Mouse (Mus musculus) hindbrain, embryonic 11.5 days (tissue): ENCODE results near the gene Adig. TPM values are rescaled to one million over a fixed set of nuclear protein-coding genes. Genes with fewer than 3 reads are reported as not detected.

ENCODE experiments used
- ATAC-seq: fragments of 200-750 bp; cut with Nextera tagmentation; 2 replicates; pipeline ENCODE4 v1.8.0; 2017; ENCODE audit warnings: mild to moderate bottlenecking, moderate TSS enrichment, moderate library complexity; ENCODE audit not compliant: low FRiP score
- DNase-seq: peaks from one replicate; pipeline ENCODE4 v3.0.0-alpha.2; 2015; ENCODE audit warnings: low spot score
- H3K27ac ChIP-seq: fragments of 300-500 bp; sonication (generic); 2 replicates; pipeline ENCODE4 v1.5.1; 2014; ENCODE audit warnings: mild to moderate bottlenecking, low read depth, low read length
- H3K27me3 ChIP-seq: fragments of 300-500 bp; sonication (generic); 2 replicates; pipeline ENCODE4 v1.6.1; 2014; ENCODE audit warnings: mild to moderate bottlenecking, low read length, moderate library complexity, mixed read lengths; ENCODE audit not compliant: control insufficient read depth, insufficient read depth
- H3K36me3 ChIP-seq: fragments of 300-500 bp; sonication (generic); 2 replicates; pipeline ENCODE4 v1.6.1; 2014; ENCODE audit warnings: mild to moderate bottlenecking, low read length, moderate library complexity, mixed read lengths; ENCODE audit not compliant: control insufficient read depth, insufficient read depth
- H3K4me1 ChIP-seq: fragments of 300-500 bp; sonication (generic); replicated peaks from 2 replicates; pipeline ENCODE4 v1.6.1; 2014; ENCODE audit warnings: low read length, mixed read lengths; ENCODE audit not compliant: control insufficient read depth, insufficient read depth
- H3K4me2 ChIP-seq: fragments of 300-500 bp; sonication (generic); replicated peaks from 2 replicates; pipeline ENCODE4 v1.6.1; 2014; ENCODE audit warnings: mild to moderate bottlenecking, low read depth, low read length
- H3K4me3 ChIP-seq: fragments of 300-500 bp; sonication (generic); 2 replicates; pipeline ENCODE4 v1.5.1; 2014; ENCODE audit warnings: low read depth, low read length
- H3K9ac ChIP-seq: fragments of 300-500 bp; sonication (generic); 2 replicates; pipeline ENCODE4 v1.6.1; 2014; ENCODE audit warnings: low read depth, low read length
- H3K9me3 ChIP-seq: fragments of 300-500 bp; sonication (generic); 2 replicates; pipeline ENCODE4 v1.6.1; 2016; ENCODE audit warnings: low read length; ENCODE audit not compliant: control insufficient read depth
- WGBS: fragments of 180-500 bp; shearing (Covaris S2); extraction: QIAGEN DNeasy Blood & Tissue Kit; methylation state at CpG from one replicate; pipeline ENCODE4 v1.1.7; 2014; 5-methylcytosine and 5-hydroxymethylcytosine counted together
- polyA plus RNA-seq: library from polyadenylated mRNA; unstranded; fragments of >200 nt; fragmentation: Nextera tagmentation; extraction: Ambion mirVana; gene quantifications from 2 replicates; pipeline ENCODE4 v1.2.1, GENCODE M21; 2014

Gene Adig
- not detected in 2 replicates for polyA plus RNA-seq

- H3K36me3 ChIP-seq, result no peaks in the 10 kb centered on the region
- no peak within 1 kb of the TSS for H3K9ac ChIP-seq
- ATAC-seq (no peak), DNase-seq (no peak)
- H3K4me2 ChIP-seq, result no peak within 1 kb of the TSS
- H3K27ac ChIP-seq, result no peak within 1 kb of the TSS
- no peaks in the 10 kb centered on the region for H3K27me3 ChIP-seq
- no peak within 1 kb of the TSS for H3K4me3 ChIP-seq
- no peaks in the 10 kb centered on the region for H3K9me3 ChIP-seq
- 77% methylated on average over 11 of the region's 11 CpGs for WGBS
- no peaks in the 10 kb centered on the region for H3K4me1 ChIP-seq
Observed at GRCm38 (mm10) chr2:158501836-158502812, at the start of gene Adig. Adig (plus strand) TSS chr2:158502612.

DNA sequence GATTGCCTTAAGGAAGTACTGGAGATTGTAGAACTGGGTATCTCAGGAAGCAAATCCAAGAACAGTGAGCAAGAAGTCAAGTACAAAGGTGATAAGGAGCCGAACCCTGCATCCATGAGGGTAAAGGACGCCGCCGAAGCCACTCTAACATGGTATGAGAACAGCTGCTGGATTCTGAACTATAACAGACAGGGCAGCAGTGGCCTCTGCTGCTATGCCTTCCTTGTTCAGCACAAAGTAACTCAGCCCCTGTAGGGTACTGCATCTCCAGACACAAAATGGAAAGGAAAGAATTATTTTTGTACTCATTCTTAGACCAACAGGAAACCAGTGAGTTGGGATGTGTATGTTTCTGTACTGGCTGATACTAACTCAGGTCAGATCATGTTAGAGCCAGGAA is 46.0 kb upstream of the Adig start:
- H3K4me3 ChIP-seq, result no peak overlapping the region
- no peaks in the 10 kb centered on the region for H3K4me1 ChIP-seq
- H3K27ac ChIP-seq, result no peak overlapping the region
- no peak overlapping the region for H3K9ac ChIP-seq
- H3K36me3 ChIP-seq, result peaks cover 6% of the 10 kb centered on the region; the same call in 1 of the 2 replicates
- H3K27me3 ChIP-seq, result no peaks in the 10 kb centered on the region
- no peak overlapping the region for H3K4me2 ChIP-seq
- DNase-seq (no peak), ATAC-seq (no peak)
- no peaks in the 10 kb centered on the region for H3K9me3 ChIP-seq
- 92% methylated on average over 4 of the region's 4 CpGs for WGBS

- no peak overlapping the region for H3K9ac ChIP-seq
- no peak overlapping the region for H3K4me3 ChIP-seq
- no peaks in the 10 kb centered on the region for H3K4me1 ChIP-seq
- H3K4me2 ChIP-seq, result no peak overlapping the region
- H3K9me3 ChIP-seq, result no peaks in the 10 kb centered on the region
- no peak overlapping the region for H3K27ac ChIP-seq
- H3K27me3 ChIP-seq, result no peaks in the 10 kb centered on the region
- whole genome bisulfite sequencing, result 88% methylated on average over 1 of the region's 1 CpGs
- H3K36me3 ChIP-seq, result peaks cover 6% of the 10 kb centered on the region; the same call in 1 of the 2 replicates
- DNase-seq (no peak), ATAC-seq (no peak)
Observed at GRCm38 (mm10) chr2:158457610-158458009, 44.8 kb upstream of the Adig start.

DNA sequence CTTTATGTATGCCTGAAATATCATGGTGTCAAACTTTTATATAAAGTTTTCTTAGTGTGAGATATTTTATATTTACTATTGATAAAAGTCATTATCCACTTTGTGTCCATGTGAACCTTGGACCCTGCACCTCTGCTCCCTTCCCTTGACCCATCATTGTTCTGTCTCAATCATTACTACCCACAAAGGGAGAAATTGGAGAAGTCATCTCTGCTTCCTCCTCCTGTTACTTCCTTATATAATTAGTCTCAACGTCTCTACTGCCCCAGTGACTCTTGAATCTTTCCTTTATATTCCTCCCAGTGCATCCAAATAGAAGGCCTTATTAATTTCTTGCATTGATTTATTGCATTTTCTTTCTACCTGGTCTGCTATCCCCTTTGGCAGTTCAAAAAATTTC is 40.0 kb upstream of the Adig start:
- Histone ChIP-seq H3K4me1 (no peaks in the 10 kb centered on the region), H3K36me3 (no peaks in the 10 kb centered on the region)
- WGBS, result 93% methylated on average over 1 of the region's 1 CpGs

GRCm38 (mm10) chr2:158474159-158474558 is 28.3 kb upstream of the Adig start:
- DNase-seq (no peak), ATAC-seq (no peak)
- peaks cover 5% of the 10 kb centered on the region; the same call in 1 of the 2 replicates for H3K36me3 ChIP-seq
- H3K4me2 ChIP-seq, result no peak overlapping the region
- no peak overlapping the region for H3K27ac ChIP-seq
- H3K9ac ChIP-seq, result no peak overlapping the region
- WGBS, result 94% methylated on average over 1 of the region's 1 CpGs
- no peaks in the 10 kb centered on the region for H3K27me3 ChIP-seq
- H3K9me3 ChIP-seq, result no peaks in the 10 kb centered on the region
- H3K4me1 ChIP-seq, result no peaks in the 10 kb centered on the region
- no peak overlapping the region for H3K4me3 ChIP-seq

More for the DNA sequence above, 40.0 kb upstream of the Adig start:
- H3K4me3 ChIP-seq, result no peak overlapping the region
- DNase-seq (no peak), ATAC-seq (no peak)
- no peak overlapping the region for H3K9ac ChIP-seq
- no peak overlapping the region for H3K4me2 ChIP-seq
- no peaks in the 10 kb centered on the region for H3K9me3 ChIP-seq
- no peak overlapping the region for H3K27ac ChIP-seq
- no peaks in the 10 kb centered on the region for H3K27me3 ChIP-seq

DNA sequence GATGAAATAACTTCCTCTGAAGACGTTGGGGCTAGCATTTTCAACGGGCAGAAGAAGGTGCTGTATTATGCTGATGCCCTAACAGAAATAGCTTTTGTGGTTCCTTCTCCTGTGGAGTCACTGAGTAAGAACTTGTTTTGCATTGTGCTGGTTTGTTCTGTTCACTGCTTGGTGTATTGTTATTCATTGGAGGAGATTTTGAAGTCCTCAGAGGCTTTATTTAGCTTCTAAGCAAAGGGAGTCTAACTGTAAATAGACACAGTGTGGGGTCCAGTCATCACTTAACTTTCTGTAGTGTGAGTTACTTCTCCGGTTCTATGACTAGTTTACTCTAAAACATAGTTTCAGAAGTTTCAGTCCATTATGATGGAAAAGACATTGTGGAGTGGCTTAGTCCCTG is 24.8 kb upstream of the Adig start:
- 80% methylated on average over 3 of the region's 3 CpGs for WGBS
- H3K27ac ChIP-seq, result no peak overlapping the region
- no peak for DNase-seq
- H3K4me2 ChIP-seq, result no peak overlapping the region
- no peak for ATAC-seq
- H3K9ac ChIP-seq, result no peak overlapping the region
- no peaks in the 10 kb centered on the region for H3K4me1 ChIP-seq
- H3K4me3 ChIP-seq, result no peak overlapping the region
- no peaks in the 10 kb centered on the region for H3K9me3 ChIP-seq
- no peaks in the 10 kb centered on the region for H3K27me3 ChIP-seq
- H3K36me3 ChIP-seq, result peaks cover 5% of the 10 kb centered on the region; the same call in 1 of the 2 replicates

DNA sequence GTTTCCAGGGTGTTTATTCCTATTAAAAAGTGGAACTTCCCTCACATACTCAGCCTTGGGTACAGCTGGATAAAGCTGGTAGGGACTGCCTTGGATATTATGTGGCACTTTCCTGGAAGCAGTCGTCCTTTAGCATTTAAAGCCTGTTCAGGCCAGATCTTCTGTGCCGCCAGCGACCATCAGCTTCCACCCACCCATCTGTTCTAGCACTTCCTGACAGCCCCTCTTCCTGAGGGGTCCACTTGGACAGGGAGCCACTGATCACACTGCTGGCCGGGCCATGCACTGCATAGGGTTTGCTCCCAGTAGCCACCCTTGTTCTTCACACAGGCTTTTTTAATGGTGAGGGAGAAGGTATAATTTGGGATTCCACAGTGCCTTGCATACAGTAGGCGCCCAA is 4.0 kb upstream of the Adig start:
- H3K9ac ChIP-seq, result no peak overlapping the region
- H3K4me1 ChIP-seq, result no peaks in the 10 kb centered on the region
- H3K27me3 ChIP-seq, result no peaks in the 10 kb centered on the region
- 87% methylated on average over 5 of the region's 5 CpGs for WGBS
- H3K27ac ChIP-seq, result no peak overlapping the region
- DNase-seq, result no peak
- no peaks in the 10 kb centered on the region for H3K9me3 ChIP-seq
- ATAC-seq, result no peak
- H3K4me2 ChIP-seq, result no peak overlapping the region
- no peak overlapping the region for H3K4me3 ChIP-seq
- 0 out of 2 replicates have a peak, but pooled peaks cover 2% of the 10 kb centered on the region for H3K36me3 ChIP-seq

- Histone ChIP-seq H3K4me1 (no peaks in the 10 kb centered on the region), H3K9me3 (no peaks in the 10 kb centered on the region), H3K9ac (no peak overlapping the region), H3K4me2 (no peak overlapping the region), H3K27ac (no peak overlapping the region), H3K4me3 (no peak overlapping the region), H3K36me3 (no peaks in the 10 kb centered on the region), H3K27me3 (no peaks in the 10 kb centered on the region)
- ATAC-seq (no peak), DNase-seq (no peak)
- WGBS, result 90% methylated on average over 7 of the region's 7 CpGs
Observed at GRCm38 (mm10) chr2:158503226-158503625, 814 bp downstream of the Adig start.

DNA sequence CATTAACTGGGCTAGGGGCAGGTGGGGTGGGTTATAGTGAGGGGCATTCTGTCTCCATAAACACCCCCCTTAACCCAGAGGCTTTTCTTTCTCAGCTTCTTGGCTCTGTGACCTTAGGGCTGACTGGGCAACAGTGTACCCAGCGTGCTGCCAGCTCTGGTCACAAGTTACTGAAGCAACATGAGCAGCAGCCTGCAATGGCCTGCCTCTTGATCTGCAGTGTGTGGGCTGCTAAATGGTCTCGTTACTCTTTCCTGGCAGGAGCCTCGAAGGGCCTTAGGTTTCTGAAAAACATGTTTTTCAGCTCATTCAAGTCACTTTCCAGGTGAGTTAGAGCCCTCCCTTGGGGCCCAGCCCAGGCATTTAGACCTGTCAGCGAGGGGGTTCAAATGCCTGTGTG is 1.3 kb downstream of the Adig start:
- Histone ChIP-seq H3K9me3 (no peaks in the 10 kb centered on the region), H3K4me1 (no peaks in the 10 kb centered on the region), H3K9ac (no peak overlapping the region), H3K4me3 (no peak overlapping the region), H3K27me3 (no peaks in the 10 kb centered on the region), H3K27ac (no peak overlapping the region), H3K4me2 (no peak overlapping the region), H3K36me3 (no peaks in the 10 kb centered on the region)
- ATAC-seq (no peak), DNase-seq (no peak)
- 81% methylated on average over 4 of the region's 4 CpGs for WGBS
